Mouse (Mus musculus) spleen, postnatal 10 days (tissue): ENCODE data around the gene Rgs5.

Source experiments
- DNase-seq, 2 experiments: peaks; one replicate each; pipeline ENCODE4 v3.0.0; 2021 to 2022; ENCODE audit warnings: low spot score in 2 of 2

Rgs5 gene

DNA sequence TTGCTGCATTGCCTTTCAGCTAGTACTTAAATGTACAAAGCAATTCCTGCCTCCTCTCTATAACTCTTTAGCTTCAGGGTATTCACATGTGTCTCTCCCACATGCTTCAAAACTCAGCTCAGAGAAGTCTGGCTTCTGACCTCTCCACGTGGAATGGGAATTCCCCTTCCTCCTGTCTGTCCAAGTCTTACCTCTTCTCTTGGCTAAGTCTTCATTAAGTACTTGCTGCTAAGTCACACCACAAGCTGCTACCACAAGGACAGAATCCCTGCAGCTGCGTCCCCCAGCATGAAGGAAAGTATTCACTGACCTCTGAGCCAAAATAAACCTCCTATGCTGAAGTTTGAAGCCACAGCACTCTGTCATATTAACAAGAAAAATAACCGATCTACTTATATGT, 71.0 kb downstream of the Rgs5 start:
- DNase-seq, result no peak

DNA sequence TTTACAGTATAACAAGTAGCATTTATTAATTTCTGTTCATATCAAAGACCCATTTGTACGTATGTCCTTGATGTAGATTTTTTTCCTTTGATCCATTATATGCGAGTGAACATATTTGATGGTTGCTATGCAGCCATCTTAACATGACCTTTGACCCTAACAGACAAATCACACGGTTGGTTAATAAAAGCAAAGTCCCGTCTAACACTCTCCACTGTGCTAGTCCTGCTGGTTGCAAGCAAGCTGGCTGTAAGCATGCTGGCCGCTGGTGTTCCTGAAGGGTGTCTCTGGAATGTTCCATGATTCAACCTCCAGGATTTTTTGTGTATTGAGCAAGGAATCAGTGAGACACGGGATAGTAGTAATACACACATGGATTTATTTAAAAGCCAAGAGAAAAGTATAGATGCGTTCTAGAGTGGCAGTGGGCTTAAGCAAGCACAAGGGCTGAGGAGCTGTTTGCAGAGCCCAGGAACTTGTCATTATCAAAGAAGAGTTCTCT, 75.3 kb downstream of the Rgs5 start:
- DNase-seq, result no peak

DNA sequence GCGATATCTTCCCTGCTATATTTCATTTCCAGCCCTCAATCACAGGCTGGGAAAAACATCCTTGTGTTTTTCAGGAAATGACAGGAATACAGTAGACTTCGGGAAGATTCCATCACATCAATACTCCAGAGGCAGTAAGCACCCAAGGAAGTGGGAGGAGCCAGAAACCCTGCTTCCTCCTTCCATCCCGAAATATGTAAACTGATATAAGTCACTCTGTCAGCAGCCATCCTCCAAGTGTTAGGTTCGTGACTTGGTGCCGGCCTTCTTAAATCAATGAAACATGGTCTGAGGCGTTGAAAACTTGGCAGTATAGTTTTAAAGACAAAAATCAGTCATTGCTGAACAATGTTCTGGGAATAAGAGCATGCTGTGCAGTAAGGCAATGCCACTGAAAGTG, 80.8 kb downstream of the Rgs5 start:
- no peak for DNase-seq

- DNase-seq, result no peak
These were observed 81.9 kb downstream of the Rgs5 start for GRCm38 (mm10) chr1:169737231-169737630.

DNA sequence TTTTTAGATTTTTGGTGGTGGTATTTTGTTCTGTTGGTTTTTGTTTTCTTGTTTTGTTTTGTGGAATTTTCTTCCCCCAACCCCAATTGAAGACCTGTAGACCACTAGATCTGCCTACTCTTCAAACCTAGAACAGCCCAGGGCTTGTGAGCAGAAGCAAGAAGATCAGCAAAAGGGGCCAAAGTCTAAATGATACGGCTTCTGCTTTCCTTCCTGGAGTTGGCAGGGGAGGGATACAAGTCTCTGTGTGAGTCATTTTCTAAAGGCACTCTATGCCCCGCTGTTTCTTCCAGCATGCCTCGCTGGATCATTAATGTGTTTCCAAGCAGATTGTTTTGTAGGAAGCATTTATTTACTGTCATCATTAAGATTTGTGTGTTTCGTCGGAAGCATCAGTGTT, 85.8 kb downstream of the Rgs5 start:
- DNase-seq, result no peak
